Mouse (Mus musculus) limb, embryonic 12.5 days (tissue): ENCODE measurements around the gene Eva1a. TPM values are rescaled to one million over a fixed set of nuclear protein-coding genes. Genes with fewer than 3 reads are reported as not detected.
A peak's percentile ranks its signal among the peaks of the same experiment; 100 is the strongest.

Source experiments
- ATAC-seq: fragments of 200-750 bp; cut with Nextera tagmentation; 2 replicates; pipeline ENCODE4 v1.8.0; 2017; ENCODE audit warnings: low read depth, moderate TSS enrichment; ENCODE audit not compliant: insufficient number of reproducible peaks, insufficient read depth, low FRiP score, low TSS enrichment
- H3K27ac ChIP-seq: fragments of 300-500 bp; sonication (generic); 2 replicates; pipeline ENCODE4 v1.5.1; 2016; ENCODE audit warnings: mild to moderate bottlenecking, moderate library complexity
- H3K27me3 ChIP-seq: fragments of 300-500 bp; sonication (generic); 2 replicates; pipeline ENCODE4 v1.6.1; 2016; ENCODE audit warnings: mild to moderate bottlenecking, moderate library complexity
- H3K36me3 ChIP-seq: fragments of 300-500 bp; sonication (generic); 2 replicates; pipeline ENCODE4 v1.6.1; 2016; ENCODE audit warnings: mild to moderate bottlenecking, moderate library complexity
- H3K4me1 ChIP-seq: fragments of 300-500 bp; sonication (generic); replicated peaks from 2 replicates; pipeline ENCODE4 v1.6.1; 2016
- H3K4me2 ChIP-seq: fragments of 300-500 bp; sonication (generic); 2 replicates; pipeline ENCODE4 v1.6.1; 2016; ENCODE audit warnings: mild to moderate bottlenecking, moderate library complexity
- H3K4me3 ChIP-seq: fragments of 300-500 bp; sonication (generic); replicated peaks from 2 replicates; pipeline ENCODE4 v1.5.1; 2016; ENCODE audit warnings: mild to moderate bottlenecking
- H3K9ac ChIP-seq: fragments of 300-500 bp; sonication (generic); replicated peaks from 2 replicates; pipeline ENCODE4 v1.6.1; 2016; ENCODE audit warnings: mild to moderate bottlenecking, moderate library complexity
- H3K9me3 ChIP-seq: fragments of 300-500 bp; sonication (generic); 2 replicates; pipeline ENCODE4 v1.6.1; 2016; ENCODE audit warnings: mild to moderate bottlenecking, moderate library complexity
- WGBS: fragments of 180-500 bp; shearing (Covaris S2); methylation state at CpG from one replicate; pipeline ENCODE4 v1.1.7; 2016; 5-methylcytosine and 5-hydroxymethylcytosine counted together
- polyA plus RNA-seq: library from polyadenylated mRNA; unstranded; fragments of >200 nt; fragmentation: Nextera tagmentation; extraction: Ambion mirVana; gene quantifications from 2 replicates; pipeline ENCODE4 v1.2.1, GENCODE M21; 2016

The Eva1a gene
- polyA plus RNA-seq, result 30.6 and 32.4 TPM in 2 replicates

DNA sequence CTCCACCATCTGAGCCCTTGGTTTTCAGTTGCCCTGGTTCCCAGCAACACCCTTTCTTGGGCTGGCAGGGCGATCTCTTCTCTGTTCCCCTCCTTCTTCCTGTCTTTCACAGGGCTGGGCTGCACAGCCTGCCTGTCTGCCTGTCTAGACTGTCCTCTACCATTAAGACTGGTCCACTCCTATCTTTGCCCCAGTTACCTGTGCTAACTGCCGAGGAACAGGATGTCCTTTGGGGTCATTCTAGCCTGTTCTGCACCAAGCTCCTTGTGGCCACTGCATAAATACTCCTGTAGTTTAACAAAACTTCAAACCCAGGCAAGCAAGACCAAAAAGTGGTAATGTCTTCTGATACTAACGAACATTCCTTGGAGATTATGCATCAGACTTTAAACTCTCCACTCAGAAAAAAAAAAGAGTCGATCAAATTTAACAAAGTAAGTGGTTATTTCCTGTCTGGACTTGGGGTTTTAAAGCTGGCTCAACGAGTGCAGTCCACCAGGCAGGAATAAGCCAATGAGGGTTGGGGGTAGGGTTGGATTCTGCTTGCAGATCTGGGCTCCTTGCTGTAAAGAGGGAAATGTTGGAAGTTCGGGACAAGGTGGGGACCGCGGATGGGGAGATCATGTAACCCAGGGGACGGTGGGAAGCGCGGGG, at the start of gene Eva1a:
Eva1a (plus strand) TSS at position 210 of the 654 bp plus-strand sequence.
- peak; percentile 27; the same call in 1 of the 2 replicates for ATAC-seq
- 7% methylated on average over 11 of the region's 11 CpGs for WGBS
- Histone ChIP-seq H3K9ac (peak within 1 kb of the TSS; percentile 75), H3K27ac (peak within 1 kb of the TSS; percentile 89), H3K4me3 (peak within 1 kb of the TSS; percentile 66), H3K9me3 (no peaks in the 10 kb centered on the region), H3K4me1 (peaks cover 57% of the 10 kb centered on the region), H3K36me3 (no peaks in the 10 kb centered on the region), H3K27me3 (peaks cover 13% of the 10 kb centered on the region), H3K4me2 (peak within 1 kb of the TSS; percentile 82)

DNA sequence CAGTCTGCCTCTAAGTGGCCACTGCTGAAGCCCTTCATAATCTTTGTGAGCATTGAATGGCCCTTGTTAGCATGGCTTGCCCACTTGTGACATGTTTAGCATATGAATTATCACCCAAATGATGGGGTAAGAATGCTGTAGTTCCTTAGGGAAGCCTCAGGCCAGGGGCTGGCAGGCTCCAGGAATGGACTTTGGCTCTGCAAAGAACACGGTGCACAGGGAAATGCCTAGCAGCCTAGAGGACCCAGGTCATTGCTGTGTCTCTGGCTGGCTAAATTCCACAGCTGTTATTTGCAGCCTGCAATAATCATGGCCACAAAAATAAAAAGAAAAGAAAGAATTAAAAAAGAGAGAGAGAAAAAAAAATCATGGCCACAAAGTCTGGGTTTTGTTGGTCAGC, 28.5 kb upstream of the Eva1a start:
- no peaks in the 10 kb centered on the region for H3K36me3 ChIP-seq
- WGBS, result 78% methylated on average over 1 of the region's 1 CpGs
- no peak overlapping the region for H3K9ac ChIP-seq

DNA sequence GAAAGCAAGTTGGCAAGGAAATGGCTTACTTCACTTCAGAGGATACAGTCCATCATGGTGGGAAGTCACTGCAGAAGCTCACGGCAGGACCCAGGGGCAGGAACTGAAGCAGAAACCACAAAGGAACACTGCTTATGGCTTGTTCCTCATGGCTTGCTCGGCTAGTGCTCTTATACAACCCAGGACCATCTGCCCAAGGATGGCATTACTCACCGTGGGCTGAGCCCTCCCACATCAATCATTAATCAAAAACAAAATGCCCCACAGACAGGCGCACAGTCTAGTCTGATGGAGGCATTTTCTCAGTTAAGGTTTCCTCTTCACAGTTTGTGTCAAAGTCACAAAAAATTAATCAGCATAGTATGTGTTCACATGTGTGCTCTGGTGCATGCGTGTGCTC, 19.8 kb upstream of the Eva1a start:
- H3K4me3 ChIP-seq, result no peak overlapping the region
- H3K4me1 ChIP-seq, result no peaks in the 10 kb centered on the region
- no peak overlapping the region for H3K27ac ChIP-seq
- H3K36me3 ChIP-seq, result no peaks in the 10 kb centered on the region
- 88% methylated on average over 5 of the region's 5 CpGs for WGBS
- no peak overlapping the region for H3K4me2 ChIP-seq
- H3K27me3 ChIP-seq, result no peaks in the 10 kb centered on the region
- H3K9ac ChIP-seq, result no peak overlapping the region
- no peak for ATAC-seq
- no peaks in the 10 kb centered on the region for H3K9me3 ChIP-seq

More for the DNA sequence above, 28.5 kb upstream of the Eva1a start:
- no peak overlapping the region for H3K4me3 ChIP-seq
- ATAC-seq, result no peak
- no peaks in the 10 kb centered on the region for H3K9me3 ChIP-seq
- no peak overlapping the region for H3K4me2 ChIP-seq
- H3K27ac ChIP-seq, result no peak overlapping the region
- no peaks in the 10 kb centered on the region for H3K27me3 ChIP-seq
- no peaks in the 10 kb centered on the region for H3K4me1 ChIP-seq

DNA sequence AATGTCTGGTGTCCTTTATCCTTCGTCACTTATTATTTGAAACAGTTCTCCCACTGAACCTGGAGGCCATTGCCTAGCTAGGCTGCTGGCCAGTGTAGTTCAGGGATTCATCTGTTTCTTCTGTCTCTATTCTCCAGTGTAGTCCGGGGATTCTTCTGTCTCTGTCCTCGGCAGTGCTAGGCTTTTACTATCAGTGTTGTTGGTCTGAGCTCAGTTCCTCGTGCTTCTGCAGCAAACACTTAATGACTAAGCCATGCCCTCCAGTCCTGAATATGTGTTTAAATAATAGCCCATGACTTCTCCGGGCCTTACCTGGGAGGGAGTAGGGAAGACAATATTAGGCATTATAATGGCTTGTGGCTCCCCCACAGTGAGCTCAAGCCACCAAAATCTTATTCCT, 19.3 kb upstream of the Eva1a start:
- Histone ChIP-seq H3K36me3 (no peaks in the 10 kb centered on the region), H3K27me3 (no peaks in the 10 kb centered on the region), H3K9ac (no peak overlapping the region), H3K4me3 (no peak overlapping the region), H3K4me2 (no peak overlapping the region), H3K27ac (no peak overlapping the region), H3K9me3 (no peaks in the 10 kb centered on the region), H3K4me1 (no peaks in the 10 kb centered on the region)
- WGBS, result 77% methylated on average over 5 of the region's 5 CpGs
- no peak for ATAC-seq

DNA sequence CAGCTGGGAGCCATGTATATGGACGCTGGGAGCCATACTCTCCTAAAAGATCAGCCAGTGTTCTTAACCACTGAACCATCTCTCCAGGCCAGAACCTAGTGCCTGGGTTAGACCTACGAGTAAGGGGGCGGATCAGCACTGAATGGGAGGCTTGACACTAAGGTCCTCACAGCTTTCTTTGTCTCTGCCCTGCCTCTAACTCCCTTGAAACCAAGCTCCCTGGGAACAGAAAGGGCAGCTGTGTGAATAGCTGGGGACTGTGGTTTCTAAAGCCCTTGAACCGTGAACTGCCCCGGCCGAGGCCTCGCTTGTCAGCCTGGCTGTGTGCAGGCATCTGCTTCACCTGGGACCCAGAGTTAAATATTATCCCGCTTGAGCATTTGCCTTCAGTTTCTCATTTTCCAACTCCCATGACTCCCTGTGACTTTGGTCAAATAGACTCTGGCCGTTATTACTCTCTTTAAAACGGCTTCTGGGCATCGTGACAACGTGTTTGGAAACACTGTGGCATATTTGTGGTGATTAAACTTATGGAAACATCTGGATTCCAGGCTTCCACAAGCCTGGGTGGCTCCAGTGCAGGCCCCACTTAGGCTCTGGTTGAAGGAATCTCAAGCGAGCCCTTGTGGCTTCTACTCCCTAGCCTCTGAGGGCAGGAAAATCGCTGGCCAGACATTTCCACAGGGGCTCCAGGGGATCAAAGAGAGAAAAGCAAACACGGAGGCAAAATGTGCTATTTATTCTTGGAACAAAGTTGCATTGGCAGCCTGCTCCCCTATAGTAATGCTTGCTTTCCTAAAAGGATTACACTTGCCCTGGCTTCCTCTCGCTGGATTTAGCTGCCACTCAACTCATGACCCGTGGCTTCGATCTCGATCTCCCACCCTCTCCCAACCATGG, 11.0 kb upstream of the Eva1a start:
- H3K4me1 ChIP-seq, result peaks cover 25% of the 10 kb centered on the region
- peaks cover 3% of the 10 kb centered on the region; the same call in 1 of the 2 replicates for H3K27me3 ChIP-seq
- no peak overlapping the region for H3K9ac ChIP-seq
- H3K9me3 ChIP-seq, result no peaks in the 10 kb centered on the region
- peak overlapping the region; percentile 91 for H3K27ac ChIP-seq
- H3K4me3 ChIP-seq, result no peak overlapping the region
- H3K4me2 ChIP-seq, result no peak overlapping the region
- ATAC-seq, result peak; percentile 78
- no peaks in the 10 kb centered on the region for H3K36me3 ChIP-seq
- WGBS, result 35% methylated on average over 19 of the region's 19 CpGs

DNA sequence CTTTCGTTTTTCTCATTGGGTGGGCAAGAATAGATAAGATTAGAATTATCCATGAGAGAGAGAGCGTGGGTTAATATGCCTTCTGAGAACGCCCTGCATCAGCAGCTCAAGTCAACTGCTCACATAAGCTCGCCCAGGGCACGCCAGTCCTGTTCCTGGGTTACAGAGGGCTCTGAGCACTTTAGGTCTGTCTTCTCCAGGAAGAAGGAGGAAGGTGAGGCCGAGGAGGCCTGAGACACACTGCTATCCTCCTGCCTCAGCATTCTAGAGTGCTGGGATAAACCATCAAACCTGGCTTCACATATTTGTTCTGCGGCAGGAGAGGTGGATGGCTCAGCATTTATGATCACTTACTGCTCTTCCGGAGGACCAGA, 10.3 kb upstream of the Eva1a start:
- no peak for ATAC-seq
- H3K9me3 ChIP-seq, result no peaks in the 10 kb centered on the region
- no peak overlapping the region for H3K4me2 ChIP-seq
- peaks cover 3% of the 10 kb centered on the region; the same call in 1 of the 2 replicates for H3K27me3 ChIP-seq
- peaks cover 25% of the 10 kb centered on the region for H3K4me1 ChIP-seq
- peak overlapping the region; percentile 91 for H3K27ac ChIP-seq
- H3K4me3 ChIP-seq, result no peak overlapping the region
- H3K36me3 ChIP-seq, result no peaks in the 10 kb centered on the region
- 79% methylated on average over 8 of the region's 8 CpGs for WGBS
- H3K9ac ChIP-seq, result no peak overlapping the region

DNA sequence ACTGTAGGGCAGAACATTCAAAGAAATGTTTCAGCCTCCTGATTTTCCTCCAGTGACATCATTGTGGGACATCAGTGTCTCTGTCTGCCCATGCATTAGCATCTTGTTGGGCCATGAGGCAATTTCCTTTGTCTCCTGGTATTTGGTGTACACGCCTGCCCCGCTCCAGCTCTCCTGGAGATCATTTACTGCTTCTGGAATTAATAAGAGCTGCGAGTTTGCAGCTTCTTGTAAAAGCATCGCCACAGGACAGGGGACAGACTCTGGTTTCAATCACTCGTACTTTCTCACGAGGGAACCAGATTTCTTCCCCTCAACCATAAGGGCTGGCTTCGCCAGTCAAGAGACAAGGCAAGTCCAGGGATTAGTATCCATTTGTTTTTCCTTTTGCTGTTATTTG, 3.6 kb upstream of the Eva1a start:
- WGBS, result 14% methylated on average over 7 of the region's 7 CpGs
- H3K27ac ChIP-seq, result peak overlapping the region; percentile 74

DNA sequence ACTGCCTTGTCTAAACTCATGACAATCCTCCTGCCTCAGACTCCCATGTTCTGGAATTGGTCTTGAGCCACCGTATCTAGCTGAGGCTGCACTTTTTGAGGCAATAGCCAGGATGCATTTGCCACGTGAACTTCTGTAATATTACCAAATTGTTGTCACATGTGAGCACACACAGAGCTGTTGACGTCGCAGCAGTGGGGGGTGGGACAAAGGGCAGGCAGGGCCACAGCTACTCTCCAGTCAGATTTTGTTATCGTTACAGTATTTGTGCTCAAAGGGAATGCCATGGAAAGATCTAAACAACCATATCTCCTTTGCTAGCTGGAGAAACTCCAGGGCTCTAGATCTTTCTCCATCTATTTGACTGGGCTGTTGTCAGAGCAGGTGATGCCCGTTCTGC, 1.6 kb upstream of the Eva1a start:
- no peak overlapping the region for H3K4me3 ChIP-seq
- H3K4me2 ChIP-seq, result no peak overlapping the region
- 67% methylated on average over 6 of the region's 6 CpGs for WGBS
- H3K27me3 ChIP-seq, result peaks cover 13% of the 10 kb centered on the region
- no peak for ATAC-seq
- H3K4me1 ChIP-seq, result peaks cover 42% of the 10 kb centered on the region
- H3K36me3 ChIP-seq, result no peaks in the 10 kb centered on the region
- no peak overlapping the region for H3K9ac ChIP-seq
- H3K9me3 ChIP-seq, result no peaks in the 10 kb centered on the region
- no peak overlapping the region for H3K27ac ChIP-seq

More for the DNA sequence above, 3.6 kb upstream of the Eva1a start:
- ATAC-seq, result no peak
- Histone ChIP-seq H3K27me3 (peaks cover 6% of the 10 kb centered on the region; the same call in 1 of the 2 replicates), H3K4me1 (peaks cover 28% of the 10 kb centered on the region), H3K9me3 (no peaks in the 10 kb centered on the region), H3K4me2 (no peak overlapping the region), H3K9ac (no peak overlapping the region), H3K36me3 (no peaks in the 10 kb centered on the region), H3K4me3 (no peak overlapping the region)

DNA sequence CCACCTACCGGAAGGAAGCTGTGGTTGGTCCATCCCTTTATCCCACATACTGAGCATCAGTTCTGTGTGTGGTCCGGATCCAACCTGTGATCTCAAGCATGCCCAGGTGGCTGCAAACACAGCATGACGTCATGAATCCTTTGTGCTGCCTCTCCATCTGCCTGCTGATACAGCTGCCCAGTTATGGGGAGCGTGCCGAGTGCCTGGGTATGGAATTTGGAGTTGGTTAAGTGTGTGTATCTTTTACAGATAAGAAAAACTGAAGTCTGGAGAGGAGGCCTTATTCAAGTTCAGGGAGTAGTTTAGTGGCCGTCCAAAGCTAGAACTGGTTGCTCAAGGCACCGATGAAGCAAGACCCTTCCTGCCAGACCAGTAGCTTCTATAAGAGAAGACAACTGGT, 875 bp upstream of the Eva1a start:
- WGBS, result 78% methylated on average over 7 of the region's 7 CpGs
- Histone ChIP-seq H3K9ac (no peak overlapping the region), H3K27me3 (peaks cover 13% of the 10 kb centered on the region), H3K4me1 (peaks cover 49% of the 10 kb centered on the region), H3K27ac (no peak overlapping the region), H3K36me3 (no peaks in the 10 kb centered on the region), H3K9me3 (no peaks in the 10 kb centered on the region), H3K4me3 (no peak overlapping the region), H3K4me2 (no peak overlapping the region)
- ATAC-seq, result no peak

DNA sequence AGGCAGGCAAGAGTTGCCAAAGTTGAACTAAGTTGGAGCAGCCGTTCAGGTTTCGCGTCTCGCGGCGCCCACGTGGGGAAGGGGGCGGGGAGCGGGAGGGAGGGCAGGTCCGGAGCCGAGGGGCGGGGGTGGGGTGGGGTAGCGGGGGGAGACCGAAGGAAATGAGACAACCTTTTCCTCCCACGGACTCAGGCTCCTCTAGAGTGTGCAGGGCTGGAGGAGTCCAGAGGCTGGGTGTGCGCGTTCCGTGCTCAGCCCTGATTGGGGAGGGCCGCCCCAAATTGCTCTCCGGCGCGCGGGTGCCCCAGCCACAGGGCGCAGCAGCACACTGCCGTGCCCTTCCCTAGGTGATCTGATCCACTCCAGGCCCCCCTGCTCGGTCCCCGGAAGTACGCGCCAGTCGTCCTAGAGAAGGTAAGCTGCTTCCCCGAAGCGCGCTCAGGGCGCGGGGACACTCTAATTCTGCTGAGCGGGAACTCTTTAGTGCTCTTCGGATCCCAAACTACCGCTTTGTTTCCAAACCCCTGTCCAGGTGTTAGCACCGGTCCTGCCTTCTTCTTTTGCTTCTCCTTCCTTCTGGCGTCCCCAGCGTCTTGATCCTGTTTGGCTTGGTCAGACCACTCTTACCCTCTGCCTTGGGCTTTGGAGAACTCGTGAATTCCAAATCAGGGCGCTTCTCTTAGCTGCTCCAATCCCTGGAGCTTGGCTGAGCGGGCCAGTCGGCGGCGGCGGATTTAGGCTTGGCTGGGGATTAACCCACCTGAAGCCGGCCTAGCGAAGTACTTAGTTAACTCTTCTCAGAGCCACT, 849 bp downstream of the Eva1a start:
- peak overlapping the region; percentile 66 for H3K4me3 ChIP-seq
- peak overlapping the region; percentile 82 for H3K4me2 ChIP-seq
- H3K36me3 ChIP-seq, result no peaks in the 10 kb centered on the region
- peaks cover 63% of the 10 kb centered on the region for H3K4me1 ChIP-seq
- H3K9ac ChIP-seq, result peak overlapping the region; percentile 75
- peak overlapping the region; percentile 89 for H3K27ac ChIP-seq
- peaks cover 13% of the 10 kb centered on the region for H3K27me3 ChIP-seq
- under 1% methylated on average over 47 of the region's 50 CpGs for WGBS
- ATAC-seq, result peak; percentile 74; the same call in 1 of the 2 replicates
- H3K9me3 ChIP-seq, result no peaks in the 10 kb centered on the region
